Mouse (Mus musculus) urinary bladder, postnatal 36 days (tissue): ENCODE measurements around the gene Sprr2e.

ENCODE experiments used
- DNase-seq, 2 experiments: peaks; one replicate each; pipeline ENCODE4 v3.0.0; 2022; ENCODE audit warnings: low spot score in 2 of 2, mixed read lengths in 1 of 2

Sprr2e gene

GRCm38 (mm10) chr3:92351843-92352242 is at the start of gene Sprr2e:
Sprr2e (plus strand) TSS chr3:92352143.
- DNase-seq: no peak

GRCm38 (mm10) chr3:92307406-92307805 is 44.5 kb upstream of the Sprr2e start:
- no peak for DNase-seq

GRCm38 (mm10) chr3:92316320-92316719 is 35.6 kb upstream of the Sprr2e start, which contains the start of gene Sprr2b:
Sprr2b (plus strand) TSS chr3:92316620.
- no peak for DNase-seq

- no peak for DNase-seq
Observed at GRCm38 (mm10) chr3:92317384-92317783, 34.6 kb upstream of the Sprr2e start.

GRCm38 (mm10) chr3:92336278-92336677 is 15.7 kb upstream of the Sprr2e start:
- no peak for DNase-seq

GRCm38 (mm10) chr3:92338840-92339239 is 13.1 kb upstream of the Sprr2e start, which contains the start of gene Sprr2d:
Sprr2d (plus strand) TSS chr3:92339140.
- DNase-seq: no peak

- no peak for DNase-seq
Observed at GRCm38 (mm10) chr3:92361619-92362018, 9.7 kb downstream of the Sprr2e start.

GRCm38 (mm10) chr3:92364887-92365286 is 12.9 kb downstream of the Sprr2e start, which contains the start of gene Sprr2f:
Sprr2f (plus strand) TSS chr3:92365187.
- DNase-seq: no peak

- no peak for DNase-seq
Observed at GRCm38 (mm10) chr3:92373613-92374012, 21.7 kb downstream of the Sprr2e start.

- no peak for DNase-seq
Observed at GRCm38 (mm10) chr3:92385385-92385784, 33.4 kb downstream of the Sprr2e start, which contains the start of gene Sprr2h. Sprr2h (plus strand) TSS chr3:92385685.

GRCm38 (mm10) chr3:92394301-92394700 is 42.4 kb downstream of the Sprr2e start:
- DNase-seq: no peak
